Mouse (Mus musculus) cerebellum, adult 2 months (tissue): Measurements from ENCODE around the gene Lcn4. TPM values are rescaled to one million over a fixed set of nuclear protein-coding genes. Genes with fewer than 3 reads are reported as not detected.
A peak's percentile ranks its signal among the peaks of the same experiment; 100 is the strongest.
"Not testable (repeated sequence)": the region's sequence is repeated elsewhere in the genome, so short reads cannot be mapped to it uniquely, and the experiment has no call there.

Source experiments
- DNase-seq, 2 experiments: peaks; one replicate each; pipeline ENCODE4 v3.0.0; 2021
- H3K27ac ChIP-seq: fragments of 200-500 bp; 2 replicates; pipeline ENCODE4 v1.5.1; 2012; ENCODE audit warnings: low read length, control low read depth, inconsistent platforms; ENCODE audit not compliant: insufficient read depth
- H3K27me3 ChIP-seq: fragments of 200-500 bp; 2 replicates; pipeline ENCODE4 v1.6.1; 2012; ENCODE audit warnings: inconsistent platforms, mild to moderate bottlenecking, low read length, moderate library complexity; ENCODE audit not compliant: control insufficient read depth, insufficient read depth
- H3K4me1 ChIP-seq: fragments of 200-500 bp; 2 replicates; pipeline ENCODE4 v1.6.1; 2011; ENCODE audit warnings: low read length; ENCODE audit not compliant: control insufficient read depth, insufficient read depth
- H3K4me3 ChIP-seq: fragments of 200-500 bp; replicated peaks from 2 replicates; pipeline ENCODE3; 2011; ENCODE audit warnings: mild to moderate bottlenecking, low read depth, low read length, control low read depth; ENCODE audit not compliant: insufficient read depth
- CTCF ChIP-seq: fragments of 200-500 bp; IDR thresholded peaks from 2 replicates; pipeline ENCODE4 v1.5.1; 2011; ENCODE audit warnings: low read depth, mild to moderate bottlenecking, control low read depth, low read length, moderate library complexity, borderline replicate concordance; ENCODE audit not compliant: insufficient read depth
- POLR2A ChIP-seq: fragments of 200-500 bp; IDR thresholded peaks from 2 replicates; pipeline ENCODE4 v1.6.1; 2011; ENCODE audit warnings: low read length, control low read depth, borderline replicate concordance; ENCODE audit not compliant: insufficient read depth
- WGBS: fragments of 180-500 bp; shearing (Covaris S2); methylation state at CpG from one replicate; pipeline ENCODE4 v1.1.7; 2018; 5-methylcytosine and 5-hydroxymethylcytosine counted together
- polyA plus RNA-seq: library from polyadenylated mRNA; depleted of rRNA; stranded (reverse); fragments of >200 nt; gene quantifications from 2 replicates; pipeline ENCODE4 v1.2.3, GENCODE M21; 2012; rRNA removed

The Lcn4 gene
- polyA plus RNA-seq, result not detected in 2 replicates

GRCm38 (mm10) chr2:26671182-26671581 is at the start of gene Lcn4:
Gene Lcn4 (minus strand): TSS chr2:26671282.
- no peak for DNase-seq
- H3K4me1 ChIP-seq, result no peaks in the 10 kb centered on the region
- H3K27me3 ChIP-seq, result no peaks in the 10 kb centered on the region
- TF ChIP-seq POLR2A (no peak), CTCF (no peak)
- H3K27ac ChIP-seq, result no peak within 1 kb of the TSS
- H3K4me3 ChIP-seq, result no peak within 1 kb of the TSS
- 89% methylated on average over 3 of the region's 3 CpGs for WGBS

- 89% methylated on average over 1 of the region's 1 CpGs for WGBS
- no peak for DNase-seq
- no peak overlapping the region for H3K4me3 ChIP-seq
- no peaks in the 10 kb centered on the region for H3K27me3 ChIP-seq
- H3K4me1 ChIP-seq, result no peaks in the 10 kb centered on the region
- no peak overlapping the region for H3K27ac ChIP-seq
- no peak for TF ChIP-seq POLR2A
- no peak for TF ChIP-seq CTCF
These were observed 15.1 kb upstream of the Lcn4 start for GRCm38 (mm10) chr2:26686171-26686675.

- TF ChIP-seq POLR2A (no peak), CTCF (no peak)
- H3K4me3 ChIP-seq, result no peak overlapping the region
- no peak overlapping the region for H3K27ac ChIP-seq
These were observed 2.3 kb downstream of the Lcn4 start for GRCm38 (mm10) chr2:26668746-26669145.

GRCm38 (mm10) chr2:26663551-26663950 is 7.5 kb downstream of the Lcn4 start:
- not testable (repeated sequence) for H3K4me1 ChIP-seq, H3K27ac ChIP-seq, H3K4me3 ChIP-seq, H3K27me3 ChIP-seq
- WGBS, result 88% methylated on average over 1 of the region's 1 CpGs
- DNase-seq, result peak in 1 of 2 experiments; percentile 27
- TF ChIP-seq CTCF, result peak; percentile 26; the same call in 1 of the 2 replicates

More at GRCm38 (mm10) chr2:26668746-26669145, 2.3 kb downstream of the Lcn4 start:
- Histone ChIP-seq H3K27me3 (no peaks in the 10 kb centered on the region), H3K4me1 (no peaks in the 10 kb centered on the region)
- no peak for DNase-seq

- H3K4me3 ChIP-seq, result no peak overlapping the region
- no peak for DNase-seq
- no peak overlapping the region for H3K27ac ChIP-seq
- no peak for TF ChIP-seq CTCF
- TF ChIP-seq POLR2A, result no peak
- H3K27me3 ChIP-seq, result no peaks in the 10 kb centered on the region; the same call in 1 of the 2 replicates
- no peaks in the 10 kb centered on the region for H3K4me1 ChIP-seq
- 75% methylated on average over 10 of the region's 10 CpGs for WGBS
These were observed 8.0 kb downstream of the Lcn4 start for GRCm38 (mm10) chr2:26663112-26663511.

- Histone ChIP-seq H3K4me1 (no peaks in the 10 kb centered on the region), H3K4me3 (no peak overlapping the region), H3K27ac (no peak overlapping the region), H3K27me3 (no peaks in the 10 kb centered on the region; the same call in 1 of the 2 replicates)
- no peak for TF ChIP-seq CTCF
- TF ChIP-seq POLR2A, result no peak
- no peak for DNase-seq
- 79% methylated on average over 13 of the region's 13 CpGs for WGBS
These were observed 8.6 kb downstream of the Lcn4 start for GRCm38 (mm10) chr2:26662509-26662882.

- WGBS, result 40% methylated on average over 29 of the region's 29 CpGs
- DNase-seq, result no peak
- Histone ChIP-seq H3K4me3 (no peak overlapping the region), H3K4me1 (no peaks in the 10 kb centered on the region), H3K27me3 (no peaks in the 10 kb centered on the region; the same call in 1 of the 2 replicates), H3K27ac (no peak overlapping the region)
- no peak for TF ChIP-seq POLR2A
- TF ChIP-seq CTCF, result no peak
These were observed 9.1 kb downstream of the Lcn4 start for GRCm38 (mm10) chr2:26661768-26662508.

GRCm38 (mm10) chr2:26661143-26661752 is 9.8 kb downstream of the Lcn4 start:
- Histone ChIP-seq H3K27me3 (no peaks in the 10 kb centered on the region; the same call in 1 of the 2 replicates), H3K27ac (no peak overlapping the region), H3K4me3 (no peak overlapping the region), H3K4me1 (no peaks in the 10 kb centered on the region)
- no peak for DNase-seq
- TF ChIP-seq POLR2A (no peak), CTCF (no peak)
- 2% methylated on average over 15 of the region's 20 CpGs for WGBS
